Mouse (Mus musculus): ENCODE measurements around the gene Btbd35f18. TPM values are rescaled to one million over a fixed set of nuclear protein-coding genes. Genes with fewer than 3 reads are reported as not detected.
"Not testable (repeated sequence)": the region's sequence is repeated elsewhere in the genome, so short reads cannot be mapped to it uniquely, and the experiment has no call there.

The Btbd35f18 gene
- polyA plus RNA-seq (2015; fragmentation: Nextera tagmentation; extraction: Ambion mirVana) = not detected in 2 replicates

DNA sequence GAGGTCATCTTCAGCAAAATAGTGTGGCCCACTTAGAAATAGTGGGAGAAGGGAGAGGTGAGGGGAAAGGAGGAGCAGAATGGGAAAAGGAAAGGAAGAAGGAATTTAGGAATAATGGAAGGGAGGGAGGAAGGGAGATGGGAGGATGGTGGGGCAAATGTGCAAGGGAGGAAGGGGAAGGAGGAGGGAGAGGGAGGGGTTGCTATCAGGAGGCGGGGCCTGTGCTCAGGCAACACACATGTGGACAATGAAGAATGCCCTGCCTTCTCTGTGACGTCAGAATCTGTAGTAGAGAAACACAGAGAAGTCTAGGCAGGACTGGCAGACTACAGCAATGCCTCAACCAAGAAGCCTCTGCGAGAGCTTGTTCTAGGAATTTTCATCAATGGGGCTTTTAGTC, at the start of gene Btbd35f18:
Gene Btbd35f18, plus strand, starts transcription at position 301 of the 400 bp plus-strand sequence.
- H3K36me3 ChIP-seq; H3K4me1 ChIP-seq; ATAC-seq (replicated peaks; ENCODE audit: low FRiP score); H3K27ac ChIP-seq; H3K9me3 ChIP-seq (replicated peaks); H3K9ac ChIP-seq; H3K4me2 ChIP-seq; H3K4me3 ChIP-seq (replicated peaks); H3K27me3 ChIP-seq: not testable (repeated sequence)
- WGBS = no CpG with 5 or more reads among the region's 3 CpGs

Other genes with a start within 250 kb of the Btbd35f18 start
- not detected in 2 replicates for gene Btbd35f10, start 52.7 kb downstream of the Btbd35f18 start, polyA plus RNA-seq (2015; fragmentation: Nextera tagmentation; extraction: Ambion mirVana)